Mouse (Mus musculus): ENCODE data around the gene Ube2m.

DNA sequence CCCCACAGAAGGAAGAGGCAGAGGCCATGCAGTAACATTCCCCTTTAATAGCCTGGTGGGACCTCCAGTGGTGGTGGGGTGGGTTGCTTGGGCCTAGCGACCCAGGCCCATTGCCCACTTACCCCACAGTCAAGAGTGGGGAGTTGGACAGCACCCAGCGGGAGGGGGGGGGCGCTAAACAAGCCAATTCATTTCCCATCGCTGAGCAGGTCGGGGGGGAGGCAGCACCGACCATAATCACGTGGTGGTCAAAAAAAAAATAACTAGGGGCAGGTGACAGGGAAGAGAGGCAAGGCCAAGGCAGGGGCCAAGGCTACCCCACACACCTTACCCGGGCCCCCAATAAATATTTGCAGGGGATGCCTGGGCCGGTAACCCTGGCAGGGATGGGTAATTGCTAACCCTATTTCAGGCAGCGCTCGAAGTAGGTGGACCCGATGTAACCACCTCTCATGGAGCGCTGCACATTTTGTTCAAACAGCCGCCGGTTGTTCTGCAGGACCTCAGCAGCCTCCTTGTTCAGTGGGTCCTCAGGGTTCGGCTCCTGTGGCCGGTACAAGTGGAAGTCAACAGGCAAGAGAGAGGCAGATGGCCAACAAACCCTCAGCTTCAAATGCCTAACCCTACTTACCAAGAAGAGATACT, 2.7 kb downstream of the Ube2m start:
- TF ChIP-seq POLR2A (IDR thresholded peaks at IDR 0.05; ENCODE audit: low read depth, low read length) (no peak), TBP (conservative IDR thresholded peaks at IDR 0.05; ENCODE audit: low read depth, low read length) (no peak)

Measured in CH12.LX (cell line).